Mouse (Mus musculus) limb, embryonic 11.5 days (tissue): ENCODE data around the gene Acot7. TPM values are rescaled to one million over a fixed set of nuclear protein-coding genes. Genes with fewer than 3 reads are reported as not detected.

Experiments used
- ATAC-seq: fragments of 200-750 bp; cut with Nextera tagmentation; 2 replicates; pipeline ENCODE4 v1.8.0; 2017; ENCODE audit warnings: low read depth; ENCODE audit not compliant: insufficient number of reproducible peaks, low FRiP score, low TSS enrichment
- DNase-seq: peaks from one replicate; pipeline ENCODE4 v3.0.0-alpha.2; 2015; ENCODE audit warnings: low spot score
- H3K27ac ChIP-seq: fragments of 300-500 bp; sonication (generic); replicated peaks from 2 replicates; pipeline ENCODE4 v1.5.1; 2014; ENCODE audit warnings: low read depth, mild to moderate bottlenecking, low read length
- H3K27me3 ChIP-seq: fragments of 300-500 bp; sonication (generic); 2 replicates; pipeline ENCODE4 v1.6.1; 2014; ENCODE audit warnings: mild to moderate bottlenecking, low read length, mixed read lengths; ENCODE audit not compliant: control insufficient read depth, insufficient read depth
- H3K36me3 ChIP-seq: fragments of 300-500 bp; sonication (generic); 2 replicates; pipeline ENCODE4 v1.6.1; 2014; ENCODE audit warnings: mild to moderate bottlenecking, low read length, moderate library complexity, mixed read lengths; ENCODE audit not compliant: control insufficient read depth, insufficient read depth
- H3K4me1 ChIP-seq: fragments of 300-500 bp; sonication (generic); 2 replicates; pipeline ENCODE4 v1.6.1; 2014; ENCODE audit warnings: low read length, mixed read lengths; ENCODE audit not compliant: control insufficient read depth, insufficient read depth
- H3K4me2 ChIP-seq: fragments of 300-500 bp; sonication (generic); 2 replicates; pipeline ENCODE4 v1.6.1; 2014; ENCODE audit warnings: low read depth, mild to moderate bottlenecking, moderate library complexity; ENCODE audit not compliant: severe bottlenecking
- H3K4me3 ChIP-seq: fragments of 300-500 bp; sonication (generic); 2 replicates; pipeline ENCODE4 v1.5.1; 2014; ENCODE audit warnings: low read depth, low read length
- H3K9ac ChIP-seq: fragments of 300-500 bp; sonication (generic); 2 replicates; pipeline ENCODE4 v1.6.1; 2014; ENCODE audit warnings: mild to moderate bottlenecking, low read length
- H3K9me3 ChIP-seq: fragments of 300-500 bp; sonication (generic); 2 replicates; pipeline ENCODE4 v1.6.1; 2016; ENCODE audit warnings: low read length; ENCODE audit not compliant: control insufficient read depth
- WGBS: fragments of 180-500 bp; shearing (Covaris S2); extraction: QIAGEN DNeasy Blood & Tissue Kit; methylation state at CpG from one replicate; pipeline ENCODE4 v1.1.7; 2014; 5-methylcytosine and 5-hydroxymethylcytosine counted together
- polyA plus RNA-seq: library from polyadenylated mRNA; unstranded; fragments of >200 nt; fragmentation: Nextera tagmentation; extraction: Ambion mirVana; gene quantifications from 2 replicates; pipeline ENCODE4 v1.2.1, GENCODE M21; 2014

The Acot7 gene
- polyA plus RNA-seq, 1 experiment from 2014 or later = 33.3 TPM

GRCm38 (mm10) chr4:152269967-152270366, 92.0 kb downstream of the Acot7 start:
- 82% methylated on average over 13 of the region's 13 CpGs for WGBS
- no peak overlapping the region for H3K27ac ChIP-seq
- no peak overlapping the region for H3K9ac ChIP-seq
- DNase-seq (no peak), ATAC-seq (no peak)
- no peaks in the 10 kb centered on the region for H3K9me3 ChIP-seq
- peaks cover 27% of the 10 kb centered on the region for H3K4me1 ChIP-seq
- peaks cover 3% of the 10 kb centered on the region for H3K27me3 ChIP-seq
- no peak overlapping the region for H3K4me3 ChIP-seq
- no peaks in the 10 kb centered on the region for H3K36me3 ChIP-seq
- H3K4me2 ChIP-seq = no peak overlapping the region

- Histone ChIP-seq H3K4me3 (no peak overlapping the region), H3K36me3 (no peaks in the 10 kb centered on the region), H3K9ac (no peak overlapping the region), H3K27ac (no peak overlapping the region), H3K4me1 (peaks cover 29% of the 10 kb centered on the region), H3K27me3 (peaks cover 9% of the 10 kb centered on the region), H3K4me2 (no peak overlapping the region), H3K9me3 (no peaks in the 10 kb centered on the region)
- DNase-seq = no peak
- 79% methylated on average over 9 of the region's 9 CpGs for WGBS
- ATAC-seq = no peak
Observed at GRCm38 (mm10) chr4:152270599-152270998, 92.7 kb downstream of the Acot7 start.

GRCm38 (mm10) chr4:152271334-152271733, 93.4 kb downstream of the Acot7 start:
- H3K27ac ChIP-seq = no peak overlapping the region
- WGBS = 89% methylated on average over 11 of the region's 11 CpGs

GRCm38 (mm10) chr4:152272006-152272405, 94.1 kb downstream of the Acot7 start:
- Histone ChIP-seq H3K4me2 (peak overlapping the region; percentile 4; the same call in 1 of the 2 replicates), H3K9me3 (no peaks in the 10 kb centered on the region), H3K36me3 (no peaks in the 10 kb centered on the region), H3K27ac (no peak overlapping the region), H3K9ac (peak overlapping the region; percentile 12; the same call in 1 of the 2 replicates), H3K27me3 (peaks cover 18% of the 10 kb centered on the region), H3K4me1 (peaks cover 29% of the 10 kb centered on the region), H3K4me3 (no peak overlapping the region)
- DNase-seq = no peak
- ATAC-seq = no peak
- 64% methylated on average over 7 of the region's 7 CpGs for WGBS

More at GRCm38 (mm10) chr4:152271334-152271733, 93.4 kb downstream of the Acot7 start:
- Histone ChIP-seq H3K36me3 (no peaks in the 10 kb centered on the region), H3K4me2 (no peak overlapping the region), H3K27me3 (peaks cover 14% of the 10 kb centered on the region), H3K9me3 (no peaks in the 10 kb centered on the region), H3K4me3 (no peak overlapping the region), H3K9ac (no peak overlapping the region), H3K4me1 (peaks cover 29% of the 10 kb centered on the region)
- ATAC-seq (no peak), DNase-seq (no peak)

GRCm38 (mm10) chr4:152272449-152273049, 94.6 kb downstream of the Acot7 start:
- WGBS = 24% methylated on average over 9 of the region's 9 CpGs
- Histone ChIP-seq H3K4me3 (no peak overlapping the region), H3K9ac (no peak overlapping the region; the same call in 1 of the 2 replicates), H3K4me1 (peaks cover 29% of the 10 kb centered on the region), H3K27ac (no peak overlapping the region), H3K36me3 (no peaks in the 10 kb centered on the region), H3K4me2 (no peak overlapping the region), H3K27me3 (peaks cover 18% of the 10 kb centered on the region), H3K9me3 (no peaks in the 10 kb centered on the region)
- ATAC-seq (no peak), DNase-seq (peak; percentile 43)

- DNase-seq (no peak), ATAC-seq (no peak; the same call in 1 of the 2 replicates)
- Histone ChIP-seq H3K27me3 (peaks cover 18% of the 10 kb centered on the region), H3K27ac (no peak overlapping the region), H3K36me3 (no peaks in the 10 kb centered on the region), H3K4me2 (no peak overlapping the region), H3K4me3 (0 out of 2 replicates have a peak overlapping the region, but pooled peaks have one; percentile 50), H3K4me1 (peaks cover 29% of the 10 kb centered on the region), H3K9ac (no peak overlapping the region), H3K9me3 (no peaks in the 10 kb centered on the region)
- 29% methylated on average over 3 of the region's 3 CpGs for WGBS
Observed at GRCm38 (mm10) chr4:152273191-152273590, 95.3 kb downstream of the Acot7 start.

- Histone ChIP-seq H3K9me3 (no peaks in the 10 kb centered on the region), H3K4me2 (peak within 1 kb of the TSS; percentile 97), H3K4me3 (peak within 1 kb of the TSS; percentile 50), H3K9ac (peak within 1 kb of the TSS; percentile 67), H3K27me3 (peaks cover 18% of the 10 kb centered on the region), H3K36me3 (no peaks in the 10 kb centered on the region), H3K4me1 (peaks cover 29% of the 10 kb centered on the region), H3K27ac (peak within 1 kb of the TSS; percentile 56; the same call in 1 of the 2 replicates)
- ATAC-seq (peak; percentile 68), DNase-seq (peak; percentile 71)
- under 1% methylated on average over 41 of the region's 48 CpGs for WGBS
Observed at GRCm38 (mm10) chr4:152273621-152274236, 95.8 kb downstream of the Acot7 start, which contains the start of gene Gpr153. Gene Gpr153, plus strand, starts transcription at chr4:152274232.

GRCm38 (mm10) chr4:152274681-152275131, 96.8 kb downstream of the Acot7 start:
- no peaks in the 10 kb centered on the region for H3K36me3 ChIP-seq
- peak; percentile 49; the same call in 1 of the 2 replicates for ATAC-seq
- H3K4me1 ChIP-seq = peaks cover 29% of the 10 kb centered on the region
- no peak overlapping the region for H3K27ac ChIP-seq
- WGBS = under 1% methylated on average over 20 of the region's 20 CpGs
- H3K4me3 ChIP-seq = peak overlapping the region; percentile 50
- H3K4me2 ChIP-seq = peak overlapping the region; percentile 97
- peak overlapping the region; percentile 67 for H3K9ac ChIP-seq
- H3K27me3 ChIP-seq = peaks cover 19% of the 10 kb centered on the region
- no peaks in the 10 kb centered on the region for H3K9me3 ChIP-seq
- peak; percentile 54 for DNase-seq
